18 mouse cellular contexts compared by ENCODE assay signal in genomic region chr7:81355746-81356145, GRCm38 (mm10).
"Had no signal": no experiment of that assay in that cellular context is flagged by ENCODE, and none has a peak within 500 bp of the region (broad histone marks: within the 10 kb centered on the region; RNA-seq: fewer than 3 reads in every experiment).

No protein-coding gene starts in this region.

- H3K4me3 ChIP-seq: lung, embryonic 15.5 days; megakaryocyte, embryonic 14.5 days; midbrain, embryonic 13.5 days; midbrain, embryonic 15.5 days; neural tube, embryonic 12.5 days had no signal

- H3K4me1 ChIP-seq: lung, embryonic 15.5 days; midbrain, embryonic 13.5 days; midbrain, embryonic 15.5 days; neural tube, embryonic 12.5 days had no signal

- H3K9me3 ChIP-seq: lung, embryonic 15.5 days; megakaryocyte, embryonic 14.5 days; midbrain, embryonic 13.5 days; midbrain, embryonic 15.5 days; neural tube, embryonic 12.5 days had no signal

- H3K36me3 ChIP-seq: lung, embryonic 15.5 days; midbrain, embryonic 13.5 days; midbrain, embryonic 15.5 days; neural tube, embryonic 12.5 days had no signal

- H3K4me2 ChIP-seq: lung, embryonic 15.5 days; midbrain, embryonic 11.5 days; midbrain, embryonic 13.5 days; midbrain, embryonic 15.5 days; neural tube, embryonic 12.5 days had no signal

- H3K9ac ChIP-seq: liver, postnatal 0 days; lung, embryonic 15.5 days; midbrain, embryonic 13.5 days; midbrain, embryonic 15.5 days; neural tube, embryonic 12.5 days had no signal

- H3K27me3 ChIP-seq: lung, embryonic 15.5 days; midbrain, embryonic 13.5 days; midbrain, embryonic 15.5 days; neural tube, embryonic 12.5 days had no signal

- H3K27ac ChIP-seq: lung, embryonic 15.5 days; macrophage; midbrain, embryonic 13.5 days; midbrain, embryonic 15.5 days; neural tube, embryonic 12.5 days had no signal

- ATAC-seq: liver, postnatal 0 days; lung, postnatal 0 days; midbrain, embryonic 13.5 days; midbrain, embryonic 15.5 days had no signal

- DNase-seq: liver, postnatal 0 days; lung, adult 2 months; lung, postnatal 14 days; lung, postnatal 36 days; right cerebral cortex, postnatal 25 days; right cerebral cortex, postnatal 4 days; spleen, adult 18-20 months; thymus, adult 2 months; thymus, postnatal 25 days; thymus, postnatal 4 days had no signal
